Mouse (Mus musculus) urinary bladder, adult 18-20 months (tissue): ENCODE results near the gene Myo1b.
A peak's percentile ranks its signal among the peaks of the same experiment; 100 is the strongest.

Source experiments
- DNase-seq, 2 experiments: peaks; one replicate each; pipeline ENCODE4 v3.0.0; 2022; ENCODE audit warnings: low spot score in 2 of 2, mixed read lengths in 2 of 2

Gene Myo1b

GRCm38 (mm10) chr1:51789269-51789668 lies 126.6 kb downstream of the Myo1b start:
- no peak for DNase-seq

GRCm38 (mm10) chr1:51782091-51782490 lies 133.8 kb downstream of the Myo1b start:
- DNase-seq = no peak

DNA sequence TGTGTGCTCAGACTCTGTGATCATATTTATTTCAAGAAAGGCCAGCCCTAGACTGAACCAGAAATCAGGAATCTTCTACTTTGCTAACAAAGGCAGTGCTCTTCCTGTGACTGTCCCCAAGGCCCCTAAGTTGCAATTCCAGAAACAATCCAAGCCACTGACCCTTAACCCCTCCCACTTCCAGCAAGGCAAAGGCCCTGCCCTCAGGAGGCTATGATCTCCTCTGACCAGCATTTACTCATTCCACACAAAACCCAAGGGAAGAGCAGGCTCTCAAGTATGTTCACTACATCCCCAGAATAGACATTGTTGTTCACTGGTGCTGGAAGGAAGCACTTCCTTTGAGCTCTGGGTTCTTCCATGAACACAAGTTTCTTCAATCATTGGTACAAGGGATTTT lies 135.5 kb downstream of the Myo1b start:
- no peak for DNase-seq

DNA sequence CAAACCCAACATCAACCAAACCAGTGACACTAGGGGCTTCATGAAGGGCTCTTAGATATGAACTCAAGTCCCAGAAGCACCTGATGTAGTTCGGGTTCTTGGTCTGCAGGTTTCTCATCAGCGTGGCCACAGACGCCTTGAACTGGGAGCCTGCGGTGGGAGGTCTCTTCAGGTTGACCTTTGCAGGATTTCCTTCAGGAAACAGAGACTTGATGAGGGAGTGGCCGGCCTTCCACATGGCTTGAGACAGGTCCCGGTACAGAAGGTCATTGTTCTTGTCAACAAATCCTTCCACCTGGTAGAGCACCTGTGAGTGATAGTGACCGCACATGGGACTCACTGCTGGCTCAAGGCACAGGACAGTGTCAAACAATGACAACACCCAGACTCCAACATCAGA lies 137.6 kb downstream of the Myo1b start:
- DNase-seq = no peak

- no peak for DNase-seq
These were observed 145.4 kb downstream of the Myo1b start for GRCm38 (mm10) chr1:51770504-51770871.

DNA sequence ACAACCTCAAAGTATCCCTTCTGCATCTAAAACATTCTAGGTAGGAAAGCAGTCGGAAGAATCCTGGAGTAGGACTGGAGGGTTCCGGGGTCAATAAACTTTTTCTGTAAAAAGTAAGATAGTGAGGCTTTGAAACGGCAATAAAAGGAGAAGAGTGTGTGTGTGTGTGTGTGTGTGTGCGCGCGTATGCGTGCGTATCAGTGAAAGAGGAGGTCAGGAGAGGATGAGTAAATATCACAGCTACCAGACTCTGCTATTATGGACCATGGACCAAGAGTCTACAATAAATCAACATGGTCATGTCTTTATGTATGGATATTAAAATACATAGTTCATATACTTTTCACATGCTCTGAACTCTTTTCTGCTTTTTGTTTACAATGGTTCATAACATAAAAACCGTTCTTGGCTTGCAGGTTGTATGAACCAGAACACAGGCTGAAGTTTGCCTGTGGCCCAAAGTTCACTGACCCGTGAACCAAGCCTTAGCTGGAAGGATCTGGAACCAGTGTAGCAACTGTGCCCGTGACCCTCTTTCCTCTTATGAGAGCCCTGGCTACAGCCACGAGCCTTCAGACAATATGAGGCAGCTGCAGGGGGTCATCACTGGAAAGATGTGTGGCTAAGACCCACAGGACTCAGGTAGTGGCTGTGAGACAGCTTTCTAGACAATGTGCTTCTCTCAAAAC lies 145.9 kb downstream of the Myo1b start:
- no peak for DNase-seq

GRCm38 (mm10) chr1:51766271-51766670 lies 149.6 kb downstream of the Myo1b start:
- no peak for DNase-seq

- no peak for DNase-seq
These were observed 150.7 kb downstream of the Myo1b start for GRCm38 (mm10) chr1:51765156-51765555.

- DNase-seq = no peak
These were observed 156.2 kb downstream of the Myo1b start for GRCm38 (mm10) chr1:51759657-51760056.

- no peak for DNase-seq
These were observed 157.4 kb downstream of the Myo1b start for GRCm38 (mm10) chr1:51758326-51759109.

- DNase-seq = no peak
These were observed 162.2 kb downstream of the Myo1b start for GRCm38 (mm10) chr1:51753621-51754020.

DNA sequence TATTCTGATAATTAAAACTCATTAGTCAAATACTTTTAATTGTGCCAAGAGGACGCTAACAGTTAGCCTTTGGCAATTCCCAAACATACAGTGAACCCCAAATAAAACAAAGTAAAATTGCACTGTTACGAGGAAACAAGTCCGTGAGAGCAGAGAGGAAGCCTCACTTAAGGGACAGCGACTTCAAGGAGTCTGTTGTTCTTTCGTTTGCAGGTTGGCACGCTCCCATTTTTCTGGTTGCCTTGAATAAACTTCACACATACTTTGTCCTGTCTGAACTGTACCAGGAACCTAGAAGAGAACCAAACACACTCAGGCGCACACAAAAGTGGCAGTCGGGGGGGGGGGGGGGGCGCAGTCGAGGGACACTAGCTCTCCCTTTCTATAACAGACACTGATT lies 164.9 kb downstream of the Myo1b start:
- DNase-seq = no peak

GRCm38 (mm10) chr1:51748306-51748705 lies 167.6 kb downstream of the Myo1b start:
- no peak for DNase-seq

DNA sequence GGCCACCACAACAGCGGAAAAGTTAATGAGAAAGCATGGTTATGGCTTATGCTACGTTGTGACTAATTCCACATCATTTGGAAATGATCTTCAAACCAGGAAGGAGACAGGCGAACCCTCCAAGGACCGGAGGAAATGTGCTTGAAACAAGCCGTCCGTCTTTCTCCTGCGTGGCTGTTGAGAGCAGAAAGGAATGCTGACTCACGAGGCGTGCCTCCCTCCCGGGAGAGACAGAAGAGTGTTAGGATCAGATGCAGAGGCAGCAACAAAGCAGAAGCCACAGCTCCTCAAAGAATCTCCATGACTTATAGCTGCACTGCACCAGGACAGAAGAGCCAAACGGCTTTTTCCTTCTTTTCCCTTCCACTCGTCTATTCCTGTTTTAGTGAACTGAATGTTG lies 168.4 kb downstream of the Myo1b start:
- peak in 1 of 2 experiments; percentile 24 for DNase-seq

GRCm38 (mm10) chr1:51746711-51747240 lies 169.1 kb downstream of the Myo1b start:
- DNase-seq = no peak

DNA sequence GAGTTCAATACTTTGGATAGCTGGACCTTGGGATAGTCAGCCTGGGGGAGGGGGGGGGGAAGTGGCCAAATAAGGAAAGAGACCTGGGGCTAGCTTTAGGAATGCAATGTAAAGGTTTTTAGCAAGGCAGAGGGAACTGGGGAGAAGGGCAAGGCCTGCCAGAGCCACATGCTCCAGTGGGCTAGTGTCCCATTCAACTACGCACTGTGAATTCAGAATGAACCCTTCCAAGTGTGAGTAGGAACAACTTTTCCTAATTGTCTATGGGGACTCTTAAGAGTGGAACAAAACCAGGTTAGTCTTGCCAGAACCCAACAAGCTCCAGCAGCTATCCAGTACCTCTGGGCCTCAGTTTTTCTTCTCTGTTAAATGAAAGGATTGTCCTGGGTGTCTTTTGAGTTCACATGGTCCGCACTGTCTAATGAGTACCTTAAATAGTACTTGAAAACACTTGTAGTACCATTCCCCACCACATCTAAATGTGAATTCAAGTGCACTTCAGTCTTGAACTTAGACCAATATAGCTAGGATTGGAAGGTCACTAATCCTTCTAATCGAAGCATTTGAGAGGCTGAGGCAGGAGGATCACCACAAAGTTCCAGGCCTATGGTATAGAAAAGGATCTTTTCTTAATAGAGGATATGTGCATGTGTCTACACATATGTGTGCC lies 172.0 kb downstream of the Myo1b start:
- no peak for DNase-seq

DNA sequence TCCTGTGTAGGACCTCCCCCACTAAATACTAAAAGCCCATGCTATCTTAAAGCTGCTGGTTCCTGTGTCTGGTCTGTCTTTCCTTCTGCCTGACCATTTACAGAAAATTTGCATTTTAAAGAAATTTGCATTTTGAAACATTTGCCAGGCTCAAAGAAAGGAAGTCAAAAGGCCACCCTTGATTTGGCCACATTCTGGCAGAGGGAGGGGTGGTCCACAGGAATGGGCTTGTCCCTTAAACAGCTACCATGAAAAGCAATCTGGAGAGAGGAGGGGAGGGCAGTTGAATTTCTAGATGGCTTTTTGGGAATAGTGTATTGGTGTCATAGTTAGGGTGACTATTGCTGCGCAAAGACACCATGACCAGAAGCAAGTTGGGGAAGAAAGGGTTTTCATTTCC lies 173.3 kb downstream of the Myo1b start:
- no peak for DNase-seq

DNA sequence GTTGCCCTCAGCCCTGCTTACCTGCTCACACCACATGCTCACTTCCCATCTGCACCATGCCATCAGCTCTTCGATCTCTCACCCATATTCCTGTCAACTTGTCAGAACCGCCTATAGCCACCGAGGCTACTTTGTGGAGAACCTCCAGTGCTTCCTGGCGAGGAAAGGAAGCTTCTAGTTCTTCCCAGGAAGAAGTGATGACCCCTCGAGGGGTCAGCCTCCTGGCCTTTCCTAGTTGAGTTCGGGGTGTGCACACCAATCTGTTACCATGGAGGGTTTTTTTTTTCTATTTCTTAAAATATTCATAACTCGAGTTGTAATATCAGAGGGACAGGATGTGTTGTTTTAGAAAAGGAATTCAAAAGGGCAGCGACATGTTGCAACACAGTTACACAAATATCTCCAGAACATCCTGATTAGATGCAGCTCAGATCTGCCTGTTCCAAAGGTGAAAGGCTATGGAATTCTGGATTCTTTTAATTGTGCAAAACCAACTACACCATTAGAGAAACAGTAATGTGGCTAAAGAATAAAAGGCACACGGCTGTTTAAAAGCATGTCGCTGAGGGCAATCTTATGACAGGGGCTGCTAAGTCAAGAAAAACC lies 175.1 kb downstream of the Myo1b start:
- DNase-seq = no peak

GRCm38 (mm10) chr1:51739252-51739852 lies 176.5 kb downstream of the Myo1b start:
- no peak for DNase-seq

- no peak for DNase-seq
These were observed 179.0 kb downstream of the Myo1b start for GRCm38 (mm10) chr1:51736822-51737221.

DNA sequence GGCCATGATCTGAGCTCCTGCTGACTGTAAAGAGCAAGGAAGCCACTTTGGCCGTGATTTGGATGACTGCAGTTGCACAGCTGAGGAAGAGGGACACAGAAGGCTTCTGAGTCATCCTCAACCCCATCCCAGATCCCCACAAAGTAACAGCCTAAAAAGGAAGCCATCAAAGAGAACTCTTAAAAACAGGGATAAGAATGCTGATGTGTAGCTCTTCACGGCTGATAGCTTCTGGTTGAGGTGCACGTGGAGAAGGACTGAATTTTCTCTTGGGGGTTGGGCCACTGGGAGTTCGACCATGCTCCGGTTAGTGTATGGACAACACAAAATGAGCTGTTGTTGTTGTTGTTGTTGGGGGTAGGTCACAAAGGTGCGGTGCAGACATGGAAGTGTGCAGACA lies 181.2 kb downstream of the Myo1b start:
- DNase-seq = no peak

GRCm38 (mm10) chr1:51729407-51729806 lies 186.5 kb downstream of the Myo1b start:
- no peak for DNase-seq
